Mouse (Mus musculus) MEL (cell line): ENCODE measurements around the gene Chrnd. TPM values are rescaled to one million over a fixed set of nuclear protein-coding genes. Genes with fewer than 3 reads are reported as not detected.

Experiments
- DNase-seq: peaks from one replicate; pipeline ENCODE4 v3.0.0; 2011; ENCODE audit warnings: low read depth, low spot score
- H3K27ac ChIP-seq: 2 replicates; pipeline ENCODE4 v1.5.1; 2012; ENCODE audit warnings: low read depth, mild to moderate bottlenecking, control low read depth, low read length, moderate library complexity; ENCODE audit not compliant: control insufficient read depth
- H3K27me3 ChIP-seq, 2 experiments: fragments of 150-350 bp in 1 of 2; sonication (generic) in 1 of 2; 2 replicates each; pipeline ENCODE4 v1.6.1; 2012; ENCODE audit warnings: low read length in 2 of 2, mild to moderate bottlenecking in 2 of 2, improper control_type of control experiment in 1 of 2, moderate library complexity in 1 of 2; ENCODE audit not compliant: insufficient read depth in 2 of 2, control insufficient read depth in 1 of 2
- H3K36me3 ChIP-seq, 2 experiments: 2 replicates each; pipeline ENCODE4 v1.6.1; 2012 to 2014; ENCODE audit warnings: low read length in 2 of 2, improper control_type of control experiment in 1 of 2, inconsistent platforms in 1 of 2, mild to moderate bottlenecking in 1 of 2; ENCODE audit not compliant: insufficient read depth in 2 of 2, control insufficient read depth in 1 of 2
- H3K4me1 ChIP-seq, 2 experiments: fragments of 150-350 bp in 1 of 2; sonication (generic) in 1 of 2; 2 replicates each; pipeline ENCODE4 v1.6.1; 2012; ENCODE audit warnings: low read length in 2 of 2, improper control_type of control experiment in 1 of 2, mild to moderate bottlenecking in 1 of 2; ENCODE audit not compliant: insufficient read depth in 2 of 2, control insufficient read depth in 1 of 2
- H3K4me3 ChIP-seq, 2 experiments: fragments of 150-350 bp in 1 of 2; sonication (generic) in 1 of 2; 2 replicates each; pipeline ENCODE4 v1.5.1; 2012; ENCODE audit warnings: low read depth in 2 of 2, low read length in 2 of 2, mild to moderate bottlenecking in 2 of 2, moderate library complexity in 2 of 2, control low read depth in 1 of 2, improper control_type of control experiment in 1 of 2; ENCODE audit not compliant: control insufficient read depth in 1 of 2, insufficient read depth in 1 of 2
- H3K79me2 ChIP-seq: 2 replicates; pipeline ENCODE4 v1.6.1; 2012; ENCODE audit warnings: mild to moderate bottlenecking, low read length, moderate library complexity; ENCODE audit not compliant: control insufficient read depth, poor library complexity, insufficient read depth
- H3K9ac ChIP-seq: 2 replicates; pipeline ENCODE4 v1.6.1; 2012; ENCODE audit warnings: low read depth, mild to moderate bottlenecking, control low read depth, low read length, moderate library complexity; ENCODE audit not compliant: control insufficient read depth, poor library complexity, severe bottlenecking
- H3K9me3 ChIP-seq: fragments of 150-350 bp; sonication (generic); replicated peaks from 2 replicates; pipeline ENCODE4 v1.6.1; 2012; ENCODE audit warnings: mild to moderate bottlenecking, low read length, improper control_type of control experiment, moderate library complexity; ENCODE audit not compliant: insufficient read depth
- BHLHE40 ChIP-seq: IDR thresholded peaks from 2 replicates; pipeline ENCODE4 v1.6.1; 2012; ENCODE audit warnings: low read depth, mild to moderate bottlenecking, inconsistent platforms, low read length, improper control_type of control experiment, borderline replicate concordance
- ELF1 ChIP-seq: IDR thresholded peaks from 2 replicates; pipeline ENCODE4 v1.6.1; 2014; ENCODE audit warnings: low read depth, mild to moderate bottlenecking, inconsistent platforms, low read length, improper control_type of control experiment, moderate library complexity
- ETS1 ChIP-seq: IDR thresholded peaks from 2 replicates; pipeline ENCODE4 v1.6.1; 2012; ENCODE audit warnings: low read depth, mild to moderate bottlenecking, inconsistent platforms, low read length, improper control_type of control experiment, moderate library complexity
- GABPA ChIP-seq: IDR thresholded peaks from 2 replicates; pipeline ENCODE4 v1.6.1; 2012; ENCODE audit warnings: low read depth, mild to moderate bottlenecking, inconsistent platforms, low read length, improper control_type of control experiment, moderate library complexity
- GATA1 ChIP-seq: IDR thresholded peaks from 2 replicates; pipeline ENCODE4 v1.6.1; 2011; ENCODE audit warnings: low read depth, low read length, improper control_type of control experiment
- JUND ChIP-seq: IDR thresholded peaks from 2 replicates; pipeline ENCODE4 v1.6.1; 2011; ENCODE audit warnings: low read depth, mild to moderate bottlenecking, improper control_type of control experiment, low read length
- POLR2A ChIP-seq, 2 experiments: IDR thresholded peaks; 2 replicates each; pipeline ENCODE4 v1.6.1; 2011 to 2012; ENCODE audit warnings: low read length in 2 of 2, mild to moderate bottlenecking in 2 of 2, control low read depth in 1 of 2, improper control_type of control experiment in 1 of 2, low read depth in 1 of 2, moderate library complexity in 1 of 2; ENCODE audit not compliant: control insufficient read depth in 1 of 2, insufficient read depth in 1 of 2, poor library complexity in 1 of 2
- POLR2AphosphoS5 ChIP-seq: IDR thresholded peaks from 2 replicates; pipeline ENCODE4 v1.6.1; 2012; ENCODE audit warnings: low read depth, borderline replicate concordance, mild to moderate bottlenecking, inconsistent platforms, low read length, moderate library complexity, mixed read lengths
- SMC3 ChIP-seq: IDR thresholded peaks from 2 replicates; pipeline ENCODE4 v1.6.1; 2011; ENCODE audit warnings: low read depth, low read length, improper control_type of control experiment
- TAL1 ChIP-seq: IDR thresholded peaks from 2 replicates; pipeline ENCODE4 v1.6.1; 2012; ENCODE audit warnings: mild to moderate bottlenecking, inconsistent platforms, low read length, moderate library complexity, mixed read lengths
- TBP ChIP-seq: IDR thresholded peaks from 2 replicates; pipeline ENCODE4 v1.8.0; 2011; ENCODE audit warnings: low read depth, low read length, improper control_type of control experiment
- USF2 ChIP-seq, 2 experiments: IDR thresholded peaks; 2 replicates each; pipeline ENCODE4 v1.6.1; 2011 to 2012; ENCODE audit warnings: improper control_type of control experiment in 2 of 2, low read length in 2 of 2, borderline replicate concordance in 1 of 2, inconsistent platforms in 1 of 2, low read depth in 1 of 2, mild to moderate bottlenecking in 1 of 2; ENCODE audit not compliant: insufficient read depth in 1 of 2
- ZC3H11A ChIP-seq: IDR thresholded peaks from 2 replicates; pipeline ENCODE4 v1.6.1; 2012; ENCODE audit warnings: low read depth, mild to moderate bottlenecking, inconsistent platforms, low read length, improper control_type of control experiment
- polyA plus RNA-seq, 2 experiments: library from polyadenylated mRNA; stranded (reverse) in 1 of 2; unstranded in 1 of 2; fragments of >175 nt in 1 of 2; fragments of >200 nt in 1 of 2; gene quantifications; 2 replicates each; pipeline versions ENCODE4 v1.2.1 to v1.2.4; 2012; ENCODE audit warnings: low replicate concordance in 2 of 2, low read depth in 1 of 2; ENCODE audit not compliant: insufficient read length in 2 of 2, insufficient read depth in 1 of 2, missing spikeins in 1 of 2
- total RNA-seq: library from RNA; depleted of rRNA; stranded (reverse); fragments of 300-350 nt; gene quantifications from 2 replicates; pipeline ENCODE4 v1.2.3, GENCODE M21; 2012

Gene Chrnd
- total and polyA plus RNA-seq, 3 experiments, result not detected

- TF ChIP-seq USF2 (IDR thresholded peaks at IDR 0.05; ENCODE audit: borderline replicate concordance in 1 of 2, insufficient read depth in 1 of 2, low read depth in 1 of 2, low read length in 2 of 2) (no peak), POLR2AphosphoS5 (no peak), GATA1 (no peak), BHLHE40 (no peak), ZC3H11A (no peak)
- TF ChIP-seq, all 39 proteins: peak for 8
Observed at GRCm38 (mm10) chr1:87149422-87149821, 41.0 kb upstream of the Chrnd start (continued).

DNA sequence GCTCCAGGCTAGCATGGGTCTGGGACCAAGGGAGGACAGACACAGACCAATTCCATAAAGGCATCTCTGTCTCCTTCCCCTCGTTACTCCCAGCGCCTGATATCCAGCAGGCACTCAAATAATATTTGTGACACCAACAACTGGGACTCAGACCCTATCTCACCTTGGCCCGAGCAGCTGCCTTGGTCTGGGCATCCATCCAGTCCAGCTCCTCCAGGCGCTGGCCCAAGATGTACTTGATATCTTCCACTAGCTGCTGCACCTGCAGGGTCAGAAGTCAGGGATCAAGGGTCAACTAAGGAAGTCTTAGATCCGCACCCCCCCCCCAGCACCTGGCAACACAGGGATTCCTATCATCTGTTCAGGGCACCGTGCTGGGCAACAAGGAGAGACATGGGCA is 39.1 kb upstream of the Chrnd start:
- no peak for TF ChIP-seq JUND
- no peak for TF ChIP-seq ZC3H11A
- no peak for TF ChIP-seq GATA1
- TF ChIP-seq BHLHE40, result no peak
- no peak for TF ChIP-seq ETS1
- no peak for TF ChIP-seq TAL1
- no peak for TF ChIP-seq TBP
- TF ChIP-seq POLR2A (IDR thresholded peaks at IDR 0.05; ENCODE audit: control insufficient read depth in 1 of 2, insufficient read depth in 1 of 2, low read depth in 1 of 2, low read length in 2 of 2, poor library complexity in 1 of 2), result no peak
- no peak for DNase-seq
- Histone ChIP-seq H3K9ac (no peak overlapping the region), H3K27ac (no peak overlapping the region), H3K36me3 (no peaks in the 10 kb centered on the region), H3K27me3 (no peaks in the 10 kb centered on the region), H3K4me3 (no peak overlapping the region), H3K4me1 (0 out of 4 replicates have a peak, but pooled peaks cover 0 to 6% of the 10 kb centered on the region in 2 experiments), H3K9me3 (no peaks in the 10 kb centered on the region), H3K79me2 (no peaks in the 10 kb centered on the region)

DNA sequence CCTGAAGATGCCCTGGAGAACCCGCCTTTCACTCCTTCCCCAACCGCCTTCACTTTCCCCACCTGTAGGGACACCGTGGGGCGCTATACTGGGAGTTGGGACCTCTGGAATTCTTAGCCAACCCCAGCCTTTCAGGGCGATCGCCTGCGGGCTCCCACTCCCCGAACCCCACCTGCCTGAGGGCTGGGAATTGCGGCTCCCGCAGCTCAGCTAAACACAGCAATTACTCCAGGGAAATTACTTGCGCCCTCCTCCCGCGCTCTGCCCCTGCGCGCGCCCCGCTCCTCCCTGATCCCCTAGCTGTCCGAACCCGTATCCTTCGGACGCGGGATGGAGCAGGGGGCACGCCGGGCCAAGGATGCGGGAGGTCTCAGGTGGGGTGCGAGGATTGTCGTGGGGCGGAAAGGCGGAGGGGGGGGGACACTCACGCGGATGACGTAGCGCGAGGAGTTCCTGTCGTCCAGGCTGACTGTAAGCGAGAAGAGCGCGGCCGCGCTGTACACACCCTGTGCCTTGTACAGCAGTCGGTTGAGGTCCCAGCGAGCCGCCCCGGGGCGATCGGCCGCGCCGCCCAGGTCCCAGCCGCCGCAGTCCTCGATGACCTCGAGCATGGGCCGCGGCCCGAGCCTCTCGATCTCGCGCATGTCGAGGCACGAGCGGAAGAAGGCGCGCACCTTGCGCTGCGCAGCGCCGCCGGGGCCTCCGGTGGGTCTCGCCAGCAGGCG is 36.5 kb upstream of the Chrnd start:
- H3K4me3 ChIP-seq, result no peak overlapping the region
- H3K27ac ChIP-seq, result no peak overlapping the region
- DNase-seq, result no peak
- no peak for TF ChIP-seq USF2 (IDR thresholded peaks at IDR 0.05; ENCODE audit: borderline replicate concordance in 1 of 2, insufficient read depth in 1 of 2, low read depth in 1 of 2, low read length in 2 of 2)
- TF ChIP-seq ELF1, result no peak
- no peak for TF ChIP-seq ZC3H11A
- no peak for TF ChIP-seq GABPA
- no peak for TF ChIP-seq SMC3
- no peak for TF ChIP-seq POLR2AphosphoS5
- TF ChIP-seq, all 39 proteins: peak for 0
- peaks cover 0 to 1% of the 10 kb centered on the region in 2 experiments; a peak in 1 of 4 replicates for H3K27me3 ChIP-seq
- no peaks in the 10 kb centered on the region for H3K36me3 ChIP-seq
- H3K9me3 ChIP-seq, result no peaks in the 10 kb centered on the region
- H3K9ac ChIP-seq, result no peak overlapping the region
- no peaks in the 10 kb centered on the region for H3K79me2 ChIP-seq
- no peaks in the 10 kb centered on the region for H3K4me1 ChIP-seq
